Mouse (Mus musculus): Measurements from ENCODE around the gene Kmt2d. TPM values are rescaled to one million over a fixed set of nuclear protein-coding genes. Genes with fewer than 3 reads are reported as not detected.

The Kmt2d gene
- polyA plus RNA-seq, 1 experiment, result 267 TPM

DNA sequence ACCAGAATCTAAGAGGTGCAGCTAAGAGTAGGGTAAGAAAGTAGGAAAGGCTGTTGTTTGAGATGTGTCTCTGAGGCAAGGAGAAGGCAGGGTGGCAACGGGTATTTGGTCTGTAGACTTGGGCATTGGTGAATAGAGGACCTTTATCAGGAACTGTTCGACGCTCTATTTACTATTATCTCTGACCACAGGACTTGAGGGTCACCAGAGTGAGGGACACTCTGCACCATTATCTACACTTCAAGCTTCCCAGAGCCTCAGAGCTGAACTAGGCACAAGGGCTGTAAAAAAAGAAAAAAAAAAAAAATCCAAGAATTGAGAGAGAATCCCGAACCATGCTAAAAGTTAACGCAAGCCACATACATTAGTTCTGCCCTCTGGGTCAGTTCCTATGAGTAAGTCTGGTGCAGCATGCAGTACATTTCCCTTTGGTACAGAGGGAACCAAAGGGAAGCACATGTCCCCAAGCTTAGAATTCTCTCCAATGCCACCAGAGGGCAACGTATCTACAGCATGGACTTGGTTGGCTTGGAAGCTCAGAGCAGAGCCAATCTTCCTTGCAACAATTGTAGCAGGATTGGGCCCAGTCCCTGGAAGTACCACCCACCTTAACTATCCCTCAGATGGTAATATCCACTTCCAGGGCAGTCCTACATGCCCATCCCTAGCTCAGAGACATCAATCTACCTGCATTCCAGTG lies 21.1 kb upstream of the Kmt2d start:
- 40% methylated on average over 6 of the region's 6 CpGs for WGBS
- Histone ChIP-seq H3K27ac (ENCODE audit: insufficient read depth, low read depth, low read length) (no peak overlapping the region), H3K4me3 (ENCODE audit: insufficient read depth, low read depth, low read length) (no peak overlapping the region), H3K4me1 (ENCODE audit: control insufficient read depth, insufficient read depth, low read length) (peaks cover 26% of the 10 kb centered on the region)
- no peak for TF ChIP-seq CTCF (IDR thresholded peaks at IDR 0.05; ENCODE audit: insufficient read depth, low read depth, low read length)
- TF ChIP-seq POLR2A (IDR thresholded peaks at IDR 0.05; ENCODE audit: insufficient read depth, low read depth, low read length), result no peak

GRCm38 (mm10) chr15:98891198-98891742 lies 20.3 kb upstream of the Kmt2d start:
- H3K27ac ChIP-seq (ENCODE audit: insufficient read depth, low read depth, low read length), result no peak overlapping the region
- TF ChIP-seq POLR2A (IDR thresholded peaks at IDR 0.05; ENCODE audit: insufficient read depth, low read depth, low read length) (no peak), CTCF (IDR thresholded peaks at IDR 0.05; ENCODE audit: insufficient read depth, low read depth, low read length) (no peak)
- peaks cover 26% of the 10 kb centered on the region for H3K4me1 ChIP-seq (ENCODE audit: control insufficient read depth, insufficient read depth, low read length)
- WGBS, result 22% methylated on average over 19 of the region's 19 CpGs
- H3K4me3 ChIP-seq (ENCODE audit: insufficient read depth, low read depth, low read length), result no peak overlapping the region

DNA sequence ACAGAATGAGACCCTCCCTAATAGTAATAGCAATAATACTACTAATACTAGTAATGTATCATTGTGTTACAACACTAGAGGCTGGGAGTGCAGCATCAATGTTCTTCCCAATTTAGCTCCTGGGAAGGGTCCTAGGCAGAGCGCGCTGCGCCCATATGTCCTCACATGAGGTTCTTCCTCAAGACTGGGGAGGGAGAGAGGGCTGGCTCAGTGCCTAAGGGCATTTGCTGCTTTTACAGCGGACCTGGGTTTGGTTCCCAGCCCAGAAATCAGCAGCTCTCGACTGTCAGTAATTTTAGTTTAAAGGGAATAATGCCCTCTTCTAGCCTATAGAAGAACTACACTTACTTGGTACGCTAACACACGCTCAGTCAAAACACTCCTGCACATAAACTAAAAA lies 16.5 kb upstream of the Kmt2d start:
- no peak for TF ChIP-seq POLR2A (IDR thresholded peaks at IDR 0.05; ENCODE audit: insufficient read depth, low read depth, low read length)
- TF ChIP-seq CTCF (IDR thresholded peaks at IDR 0.05; ENCODE audit: insufficient read depth, low read depth, low read length), result no peak
- 76% methylated on average over 7 of the region's 7 CpGs for WGBS
- H3K27ac ChIP-seq (ENCODE audit: insufficient read depth, low read depth, low read length), result no peak overlapping the region
- peaks cover 2% of the 10 kb centered on the region; the same call in 1 of the 2 replicates for H3K4me1 ChIP-seq (ENCODE audit: control insufficient read depth, insufficient read depth, low read length)
- no peak overlapping the region for H3K4me3 ChIP-seq (ENCODE audit: insufficient read depth, low read depth, low read length)

- H3K27ac ChIP-seq (ENCODE audit: insufficient read depth, low read depth, low read length), result no peak overlapping the region
- WGBS, result 66% methylated on average over 8 of the region's 8 CpGs
- H3K4me3 ChIP-seq (ENCODE audit: insufficient read depth, low read depth, low read length), result no peak overlapping the region
- TF ChIP-seq CTCF (IDR thresholded peaks at IDR 0.05; ENCODE audit: insufficient read depth, low read depth, low read length) (no peak), POLR2A (IDR thresholded peaks at IDR 0.05; ENCODE audit: insufficient read depth, low read depth, low read length) (no peak)
- peaks cover 2% of the 10 kb centered on the region; the same call in 1 of the 2 replicates for H3K4me1 ChIP-seq (ENCODE audit: control insufficient read depth, insufficient read depth, low read length)
Observed at GRCm38 (mm10) chr15:98886667-98887387, 15.8 kb upstream of the Kmt2d start.

GRCm38 (mm10) chr15:98884106-98884505 lies 13.1 kb upstream of the Kmt2d start:
- no peak for TF ChIP-seq CTCF (IDR thresholded peaks at IDR 0.05; ENCODE audit: insufficient read depth, low read depth, low read length)
- no peak for TF ChIP-seq POLR2A (IDR thresholded peaks at IDR 0.05; ENCODE audit: insufficient read depth, low read depth, low read length)
- 76% methylated on average over 1 of the region's 1 CpGs for WGBS
- Histone ChIP-seq H3K4me1 (ENCODE audit: control insufficient read depth, insufficient read depth, low read length) (no peaks in the 10 kb centered on the region), H3K27ac (ENCODE audit: insufficient read depth, low read depth, low read length) (no peak overlapping the region), H3K4me3 (ENCODE audit: insufficient read depth, low read depth, low read length) (no peak overlapping the region)

GRCm38 (mm10) chr15:98883661-98884060 lies 12.7 kb upstream of the Kmt2d start:
- Histone ChIP-seq H3K4me1 (ENCODE audit: control insufficient read depth, insufficient read depth, low read length) (no peaks in the 10 kb centered on the region), H3K4me3 (ENCODE audit: insufficient read depth, low read depth, low read length) (no peak overlapping the region), H3K27ac (ENCODE audit: insufficient read depth, low read depth, low read length) (no peak overlapping the region)
- TF ChIP-seq CTCF (IDR thresholded peaks at IDR 0.05; ENCODE audit: insufficient read depth, low read depth, low read length), result no peak
- no peak for TF ChIP-seq POLR2A (IDR thresholded peaks at IDR 0.05; ENCODE audit: insufficient read depth, low read depth, low read length)

DNA sequence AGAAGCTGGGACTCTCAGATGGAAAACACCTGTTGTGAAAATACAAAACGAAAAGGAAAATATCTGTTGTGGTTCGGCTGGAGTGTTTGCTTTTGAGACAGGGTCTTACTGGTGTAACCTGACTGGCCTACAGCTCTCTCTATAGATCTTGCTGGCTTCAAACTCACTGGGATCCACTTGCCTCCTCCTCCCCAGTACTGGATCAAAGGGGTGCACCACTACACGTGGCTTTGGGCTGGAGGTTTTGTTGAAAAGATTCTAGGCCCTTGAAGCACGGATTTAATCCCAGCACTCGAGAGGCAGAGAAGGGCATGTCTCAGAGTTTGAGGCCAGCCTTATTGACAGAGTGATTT lies 10.6 kb upstream of the Kmt2d start:
- peak overlapping the region; percentile 84; the same call in 1 of the 2 replicates for H3K4me3 ChIP-seq (ENCODE audit: insufficient read depth, low read depth, low read length)
- H3K27ac ChIP-seq (ENCODE audit: insufficient read depth, low read depth, low read length), result no peak overlapping the region

GRCm38 (mm10) chr15:98880978-98881655 lies 10.1 kb upstream of the Kmt2d start:
- Histone ChIP-seq H3K4me3 (ENCODE audit: insufficient read depth, low read depth, low read length) (peak overlapping the region; percentile 84), H3K4me1 (ENCODE audit: control insufficient read depth, insufficient read depth, low read length) (no peaks in the 10 kb centered on the region), H3K27ac (ENCODE audit: insufficient read depth, low read depth, low read length) (peak overlapping the region; percentile 7; the same call in 1 of the 2 replicates)
- peak; percentile 6; the same call in 1 of the 2 replicates for TF ChIP-seq CTCF (IDR thresholded peaks at IDR 0.05; ENCODE audit: insufficient read depth, low read depth, low read length)
- no peak for TF ChIP-seq POLR2A (IDR thresholded peaks at IDR 0.05; ENCODE audit: insufficient read depth, low read depth, low read length)
- under 1% methylated on average over 45 of the region's 48 CpGs for WGBS

More for the DNA sequence above, 10.6 kb upstream of the Kmt2d start:
- H3K4me1 ChIP-seq (ENCODE audit: control insufficient read depth, insufficient read depth, low read length), result no peaks in the 10 kb centered on the region
- WGBS, result 9% methylated on average over 5 of the region's 5 CpGs
- TF ChIP-seq CTCF (IDR thresholded peaks at IDR 0.05; ENCODE audit: insufficient read depth, low read depth, low read length) (no peak), POLR2A (IDR thresholded peaks at IDR 0.05; ENCODE audit: insufficient read depth, low read depth, low read length) (no peak)
